Mouse (Mus musculus) gastrocnemius, postnatal 10 days (tissue): ENCODE measurements at regions not wholly inside any gene's neighbourhood (a gene's known extent, or its start where the extent isn't known, plus 50 kb on each side); places are given as distances from the start of the nearest gene placed in this dataset.

ENCODE experiments used
- microRNA-seq, 2 experiments: library from miRNA; unstranded; fragments of <30 nt; microRNA quantifications; one replicate each; pipeline ENCODE4 v1.2.0; 2021

Small RNAs in the stretch of these regions (microRNA-seq; reads per million reads assigned to microRNA genes)
- gene Mir124a-2, result 0 reads per million in 2 experiments
